Mouse (Mus musculus) bone marrow macrophage, adult 2 months (primary cell): ENCODE measurements around the gene Myh10. TPM values are rescaled to one million over a fixed set of nuclear protein-coding genes. Genes with fewer than 3 reads are reported as not detected.

Source experiments
- H3K27ac ChIP-seq: 2 replicates; pipeline ENCODE4 v1.5.1; 2012; ENCODE audit warnings: low read depth, low read length; ENCODE audit not compliant: insufficient read depth
- H3K4me1 ChIP-seq: 2 replicates; pipeline ENCODE4 v1.6.1; 2012; ENCODE audit warnings: low read length; ENCODE audit not compliant: control insufficient read depth, insufficient read depth
- H3K4me3 ChIP-seq: 2 replicates; pipeline ENCODE4 v1.5.1; 2012; ENCODE audit warnings: mild to moderate bottlenecking, low read length, moderate library complexity; ENCODE audit not compliant: insufficient read depth
- CTCF ChIP-seq: IDR thresholded peaks from 2 replicates; pipeline ENCODE4 v1.5.1; 2012; ENCODE audit warnings: low read depth, mild to moderate bottlenecking, low read length, moderate library complexity
- POLR2A ChIP-seq: IDR thresholded peaks from 2 replicates; pipeline ENCODE4 v1.6.1; 2012; ENCODE audit warnings: mild to moderate bottlenecking, low read depth, low read length, borderline replicate concordance
- polyA plus RNA-seq: library from polyadenylated mRNA; stranded (reverse); fragments of >200 nt; gene quantifications from 2 replicates; pipeline ENCODE4 v1.2.4, GENCODE M21; 2012; ENCODE audit not compliant: missing spikeins, insufficient read depth, insufficient read length

Gene Myh10
- 0.75 and 1.4 TPM in 2 replicates for polyA plus RNA-seq

DNA sequence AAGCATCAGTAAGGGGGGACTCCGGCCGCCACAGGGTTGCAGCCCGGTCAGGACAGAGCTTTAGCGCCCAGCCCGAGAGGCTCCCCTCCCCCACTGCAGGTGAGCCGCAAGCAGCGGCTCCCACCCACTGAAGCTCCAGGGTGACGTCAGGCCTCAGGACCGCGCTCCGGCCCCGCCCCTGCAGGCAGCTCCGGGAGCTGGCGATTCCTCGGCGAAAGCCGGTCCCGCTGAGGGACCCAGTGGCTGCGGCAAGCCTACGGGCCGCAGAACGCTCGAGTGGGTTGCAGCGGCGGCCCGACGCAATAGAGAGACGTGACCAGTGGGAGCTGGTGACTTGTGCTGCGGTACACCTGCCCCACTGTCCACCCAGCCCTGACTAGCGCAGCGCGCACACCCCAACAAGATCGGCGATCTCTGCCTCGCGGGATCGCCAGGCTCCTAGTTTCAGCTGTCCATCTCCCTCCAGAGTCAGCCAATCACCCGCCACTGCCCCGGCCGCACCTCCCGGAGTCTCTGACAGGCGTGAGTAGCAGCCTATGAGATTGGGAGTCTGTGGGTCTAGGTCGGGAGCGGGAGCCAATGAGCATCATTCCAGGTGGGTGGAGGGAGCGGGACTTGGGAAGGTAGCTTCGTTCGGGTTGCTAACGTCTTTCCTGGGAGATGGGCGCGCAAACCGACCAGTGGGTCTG lies at the start of gene Myh10:
Gene Myh10 (plus strand): TSS at position 239 of the 689 bp plus-strand sequence.
- Histone ChIP-seq H3K4me3 (peak within 1 kb of the TSS; percentile 76), H3K27ac (no peak within 1 kb of the TSS), H3K4me1 (no peaks in the 10 kb centered on the region)
- no peak for TF ChIP-seq CTCF
- no peak for TF ChIP-seq POLR2A

DNA sequence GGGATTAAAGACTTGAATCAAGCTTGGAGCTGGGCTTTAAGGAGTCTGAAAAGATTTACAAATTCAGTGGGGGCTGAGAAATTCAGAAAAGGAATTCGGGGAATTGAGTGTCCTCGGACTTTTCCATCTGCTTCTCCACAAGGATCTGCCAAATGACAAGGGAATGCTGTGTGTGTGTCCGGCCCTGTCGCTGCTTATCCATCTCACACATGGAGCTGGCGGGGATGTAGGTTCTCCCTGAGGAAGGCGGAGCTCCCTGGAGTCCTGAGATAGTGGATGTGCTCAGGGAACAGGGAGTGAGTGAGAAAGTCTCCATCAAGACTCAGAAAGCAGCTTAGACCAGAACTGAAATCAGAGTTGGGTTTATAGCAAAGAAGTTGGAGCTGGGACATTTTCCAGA lies 46.6 kb upstream of the Myh10 start:
- H3K4me1 ChIP-seq: peaks cover 2% of the 10 kb centered on the region; the same call in 1 of the 2 replicates
- TF ChIP-seq CTCF (no peak), POLR2A (no peak)
- H3K27ac ChIP-seq: no peak overlapping the region
- no peak overlapping the region for H3K4me3 ChIP-seq

DNA sequence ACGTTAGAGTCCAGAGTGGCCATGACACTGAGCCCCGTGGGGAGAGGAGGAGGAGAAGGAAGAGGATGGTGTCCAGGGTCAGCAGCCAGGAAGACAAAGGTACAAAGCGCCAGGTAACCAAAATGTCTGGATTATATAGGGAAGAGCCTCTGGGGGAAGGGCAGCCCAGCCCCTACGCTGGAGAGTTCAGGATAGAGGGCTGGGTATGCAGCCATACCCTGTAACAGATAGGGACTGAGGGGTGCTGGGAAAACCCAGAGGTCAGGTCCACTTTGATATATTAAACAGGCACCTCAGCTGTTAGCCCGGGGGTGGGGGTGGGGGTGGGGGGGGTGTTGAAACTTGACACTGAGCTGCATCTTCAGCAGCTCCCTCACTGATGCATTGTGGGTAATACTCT lies 43.6 kb upstream of the Myh10 start:
- TF ChIP-seq POLR2A (no peak), CTCF (no peak)
- peaks cover 2% of the 10 kb centered on the region; the same call in 1 of the 2 replicates for H3K4me1 ChIP-seq
- H3K27ac ChIP-seq: no peak overlapping the region
- no peak overlapping the region for H3K4me3 ChIP-seq

DNA sequence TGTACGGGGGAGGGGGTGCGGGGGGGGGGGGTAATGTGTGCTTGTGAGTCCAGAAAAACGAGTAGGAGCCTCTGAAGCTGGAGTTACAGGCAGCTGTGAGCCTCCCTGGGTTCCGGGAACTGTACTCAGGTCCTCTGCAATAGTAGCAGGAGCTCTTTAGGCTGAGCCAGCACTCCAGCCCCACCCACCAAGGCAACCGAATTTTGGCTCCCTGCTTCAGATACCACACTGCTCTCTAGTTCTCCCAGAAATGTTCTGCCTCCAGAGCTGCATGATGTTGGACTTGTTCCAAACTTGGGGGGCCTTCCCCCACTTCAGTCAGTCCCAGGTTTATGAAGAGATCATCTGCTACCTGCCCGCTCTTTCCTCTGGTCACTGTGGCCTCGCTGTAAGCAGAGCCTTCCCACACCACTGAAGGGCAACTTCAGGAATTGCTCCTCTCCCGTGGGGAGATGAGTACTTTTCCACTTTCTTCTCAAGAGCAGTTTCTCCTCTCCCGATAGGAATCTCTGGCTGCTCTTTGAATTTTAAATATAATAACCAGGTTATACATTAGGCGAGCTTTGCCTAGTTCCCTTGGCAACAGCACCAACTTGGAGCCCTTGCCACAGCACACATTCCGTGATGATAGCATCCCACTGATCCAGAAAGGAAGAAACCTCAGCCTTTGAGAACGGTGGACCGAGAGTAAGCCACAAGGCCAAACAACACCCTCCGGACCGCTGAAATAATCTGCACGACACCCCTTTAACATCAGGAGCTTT lies 42.8 kb upstream of the Myh10 start:
- no peak overlapping the region for H3K27ac ChIP-seq
- no peak for TF ChIP-seq CTCF
- TF ChIP-seq POLR2A: no peak
- no peak overlapping the region for H3K4me3 ChIP-seq
- peaks cover 5% of the 10 kb centered on the region; the same call in 1 of the 2 replicates for H3K4me1 ChIP-seq

DNA sequence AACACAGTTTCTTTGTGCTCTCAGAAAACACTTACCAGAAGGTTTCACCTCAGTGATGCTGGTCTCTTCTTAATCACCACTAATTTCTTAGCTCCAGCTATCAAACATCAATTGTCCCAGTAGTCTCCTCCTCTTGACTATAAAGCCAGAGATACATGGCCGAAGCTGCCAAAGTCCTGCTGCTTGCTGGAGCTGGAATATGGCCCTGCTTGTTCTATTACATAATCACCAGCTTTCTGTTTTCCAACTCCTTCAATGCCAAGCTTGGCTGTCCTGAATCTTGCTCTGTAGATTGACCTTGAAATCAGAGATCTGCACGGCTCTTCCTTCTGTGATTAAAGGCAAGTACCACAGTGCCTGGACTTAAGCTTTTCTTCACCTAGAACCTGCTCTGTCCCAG lies 39.8 kb upstream of the Myh10 start:
- Histone ChIP-seq H3K4me3 (no peak overlapping the region), H3K27ac (no peak overlapping the region), H3K4me1 (peaks cover 29% of the 10 kb centered on the region)
- TF ChIP-seq POLR2A (no peak), CTCF (no peak)

DNA sequence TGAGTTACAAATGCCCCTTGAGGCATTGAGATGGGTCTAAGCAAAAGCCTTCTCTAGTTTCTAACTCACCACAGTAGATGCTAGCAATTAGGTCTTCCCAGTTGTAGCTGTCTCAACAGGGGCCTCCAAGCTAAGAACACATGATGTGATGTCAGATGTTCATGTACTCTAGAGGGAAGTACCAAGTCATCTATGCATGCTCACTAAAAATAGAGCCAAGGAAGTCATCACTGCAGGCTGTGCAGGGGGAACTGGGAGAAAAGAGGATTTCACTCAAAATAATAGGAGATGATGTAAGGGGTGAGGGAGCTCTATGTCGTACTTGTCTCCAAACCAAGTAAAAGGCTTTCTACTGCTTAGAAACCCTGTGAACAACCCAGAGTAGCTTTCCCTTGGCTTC lies 35.8 kb upstream of the Myh10 start:
- peak overlapping the region; percentile 94 for H3K27ac ChIP-seq
- TF ChIP-seq POLR2A: no peak
- no peak for TF ChIP-seq CTCF

DNA sequence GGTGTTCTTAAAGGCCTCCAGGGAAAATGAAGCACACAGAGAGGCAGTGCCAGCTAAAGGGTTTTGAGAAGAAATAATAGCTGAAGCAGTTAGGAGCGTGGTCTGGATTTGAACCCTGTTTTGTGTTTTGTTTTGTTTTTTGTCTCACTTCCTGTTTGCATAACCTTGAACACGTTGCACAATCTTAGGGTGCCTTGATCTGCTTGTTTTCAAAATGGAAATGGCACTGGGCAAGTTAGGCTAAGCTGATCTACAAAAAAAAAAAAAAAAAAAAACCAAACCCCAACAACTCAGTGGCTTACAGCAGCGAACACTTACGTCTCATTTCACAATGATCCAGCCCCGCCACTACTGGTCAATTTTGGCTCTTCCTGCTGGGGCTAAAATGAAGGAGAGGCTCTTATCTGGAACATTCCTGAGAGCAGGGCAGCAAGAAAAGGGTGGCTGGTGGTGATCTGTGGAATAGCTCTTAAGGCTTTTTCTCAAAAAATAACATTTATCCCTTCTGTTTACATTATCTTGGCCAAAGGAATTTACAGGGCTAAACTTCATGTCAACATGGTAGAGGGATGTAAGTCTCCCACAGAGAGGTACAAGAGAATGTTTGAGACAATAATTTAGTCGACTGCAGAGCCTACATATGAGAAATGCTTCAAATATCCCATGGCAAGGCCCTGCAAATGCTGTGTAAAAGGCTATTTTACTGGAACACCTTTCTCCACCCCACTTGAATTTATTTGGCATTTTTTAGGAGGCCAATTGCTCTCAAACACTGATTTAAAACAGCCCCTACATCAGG lies 34.3 kb upstream of the Myh10 start:
- H3K4me1 ChIP-seq: peaks cover 45% of the 10 kb centered on the region
- no peak overlapping the region for H3K4me3 ChIP-seq
- H3K27ac ChIP-seq: peak overlapping the region; percentile 60
- TF ChIP-seq POLR2A: no peak

More for the DNA sequence above, 35.8 kb upstream of the Myh10 start:
- Histone ChIP-seq H3K4me1 (peaks cover 45% of the 10 kb centered on the region), H3K4me3 (no peak overlapping the region)

DNA sequence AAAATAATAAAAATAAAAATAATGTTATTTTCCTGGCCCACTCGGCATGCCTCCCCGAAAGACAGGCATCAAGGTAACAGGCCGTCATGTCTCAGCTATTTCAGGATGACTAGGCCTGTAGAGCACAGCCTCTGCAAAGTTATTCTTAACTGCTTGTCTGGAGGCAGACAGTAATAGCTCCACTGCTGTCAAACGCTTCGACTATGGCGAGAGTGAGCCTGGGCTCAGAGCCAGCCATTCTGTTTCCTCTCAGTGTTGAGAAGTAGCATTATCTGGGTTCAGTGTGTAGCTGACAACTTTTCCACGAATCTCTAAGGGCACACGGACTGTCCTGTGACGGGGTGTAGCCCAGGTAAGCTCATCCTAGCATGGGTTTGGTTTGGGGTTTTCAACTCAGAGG lies 33.5 kb upstream of the Myh10 start:
- H3K4me3 ChIP-seq: no peak overlapping the region
- peaks cover 45% of the 10 kb centered on the region for H3K4me1 ChIP-seq
- TF ChIP-seq CTCF (no peak), POLR2A (no peak)
- peak overlapping the region; percentile 37 for H3K27ac ChIP-seq

DNA sequence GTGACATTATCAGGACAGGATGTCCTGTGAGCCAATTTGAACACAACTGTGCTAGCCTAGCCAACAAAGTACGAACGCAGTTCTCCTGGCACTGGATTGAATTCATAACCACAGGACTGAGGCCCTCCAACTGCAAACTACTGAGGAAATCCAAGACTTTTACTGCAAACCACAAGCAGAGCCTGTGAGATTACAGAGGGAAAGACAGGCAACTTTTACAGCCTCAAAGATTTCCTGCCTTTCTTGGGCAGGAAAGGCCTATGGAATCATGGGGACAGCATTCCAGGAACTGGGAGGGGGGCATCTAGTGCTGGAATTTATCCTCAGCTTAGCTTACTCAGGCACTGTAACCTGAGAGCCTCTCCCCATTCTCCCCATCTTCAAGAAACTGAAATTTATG lies 26.0 kb upstream of the Myh10 start:
- TF ChIP-seq CTCF: no peak
- no peak for TF ChIP-seq POLR2A
- no peak overlapping the region for H3K4me3 ChIP-seq
- no peaks in the 10 kb centered on the region for H3K4me1 ChIP-seq
- no peak overlapping the region for H3K27ac ChIP-seq

DNA sequence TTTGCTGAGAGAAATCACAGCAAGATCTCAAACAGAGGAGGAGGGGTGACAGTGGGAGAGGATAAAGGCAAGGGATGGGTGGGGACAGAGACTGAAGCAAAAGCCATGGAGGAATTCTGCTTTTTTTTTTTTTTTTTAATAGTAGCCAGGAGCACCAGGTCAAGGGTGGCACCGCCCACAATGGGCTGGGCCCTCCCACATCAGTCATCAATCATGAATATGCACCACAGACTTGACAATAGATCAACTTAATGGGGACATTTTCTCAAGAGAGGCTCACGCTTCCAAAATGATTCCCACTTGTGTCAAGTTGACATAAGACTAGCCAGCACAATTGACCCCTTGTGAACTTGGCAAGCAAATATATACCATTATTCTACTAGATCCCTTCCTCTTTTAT lies 25.1 kb upstream of the Myh10 start:
- TF ChIP-seq POLR2A: no peak
- TF ChIP-seq CTCF: no peak
- Histone ChIP-seq H3K4me1 (no peaks in the 10 kb centered on the region), H3K4me3 (no peak overlapping the region), H3K27ac (no peak overlapping the region)
